Mouse (Mus musculus): ENCODE results near the gene Dnajb3. TPM values are rescaled to one million over a fixed set of nuclear protein-coding genes. Genes with fewer than 3 reads are reported as not detected.

Dnajb3 gene
- polyA plus RNA-seq, 1 experiment from 2014 or later = 11.9 TPM

Other genes with a start within 250 kb of the Dnajb3 start
- 13.3 and 13.4 TPM in 2 replicates for gene Usp40, start 197.2 kb downstream of the Dnajb3 start, polyA plus RNA-seq (2016; fragmentation: Nextera tagmentation; extraction: Ambion mirVana)
- gene Ugt1a10, start 150.4 kb downstream of the Dnajb3 start, polyA plus RNA-seq (2016; fragmentation: Nextera tagmentation; extraction: Ambion mirVana) = not detected in 2 replicates
- gene Ugt1a9, start 135.0 kb downstream of the Dnajb3 start, polyA plus RNA-seq (2016; fragmentation: Nextera tagmentation; extraction: Ambion mirVana) = 0.10 and 0.14 TPM in 2 replicates
- not detected in 2 replicates for gene Ugt1a8, start 118.0 kb downstream of the Dnajb3 start, polyA plus RNA-seq (2016; fragmentation: Nextera tagmentation; extraction: Ambion mirVana)
- gene Ugt1a7c, start 110.7 kb downstream of the Dnajb3 start, polyA plus RNA-seq (2016; fragmentation: Nextera tagmentation; extraction: Ambion mirVana) = 1.1 and 1.2 TPM in 2 replicates
- gene Ugt1a6b, start 102.5 kb downstream of the Dnajb3 start, polyA plus RNA-seq (2016; fragmentation: Nextera tagmentation; extraction: Ambion mirVana) = 0.42 and 0.67 TPM in 2 replicates
- 1.3 and 2.1 TPM in 2 replicates for gene Ugt1a6a, start 71.0 kb downstream of the Dnajb3 start, polyA plus RNA-seq (2016; fragmentation: Nextera tagmentation; extraction: Ambion mirVana)
- not detected in 2 replicates for gene Ugt1a5, start 39.8 kb downstream of the Dnajb3 start, polyA plus RNA-seq (2016; fragmentation: Nextera tagmentation; extraction: Ambion mirVana)
- gene Ugt1a2, start 5.2 kb downstream of the Dnajb3 start, polyA plus RNA-seq (2016; fragmentation: Nextera tagmentation; extraction: Ambion mirVana) = not detected in 2 replicates
- not detected in 2 replicates for gene Ugt1a1, start 6.2 kb upstream of the Dnajb3 start, polyA plus RNA-seq (2016; fragmentation: Nextera tagmentation; extraction: Ambion mirVana)
- gene Mroh2a, start 21.2 kb upstream of the Dnajb3 start, polyA plus RNA-seq (2016; fragmentation: Nextera tagmentation; extraction: Ambion mirVana) = 0.46 and 0.61 TPM in 2 replicates
- gene Hjurp, start 71.9 kb upstream of the Dnajb3 start, polyA plus RNA-seq (2016; fragmentation: Nextera tagmentation; extraction: Ambion mirVana) = 104 and 106 TPM in 2 replicates
- not detected in 2 replicates for gene Trpm8, start 71.9 kb upstream of the Dnajb3 start, polyA plus RNA-seq (2016; fragmentation: Nextera tagmentation; extraction: Ambion mirVana)
- 105 and 113 TPM in 2 replicates for gene Spp2, start 201.2 kb upstream of the Dnajb3 start, polyA plus RNA-seq (2016; fragmentation: Nextera tagmentation; extraction: Ambion mirVana)

Data from liver, embryonic 12.5 days (tissue).